Mouse (Mus musculus): ENCODE data around the gene Rps2.

DNA sequence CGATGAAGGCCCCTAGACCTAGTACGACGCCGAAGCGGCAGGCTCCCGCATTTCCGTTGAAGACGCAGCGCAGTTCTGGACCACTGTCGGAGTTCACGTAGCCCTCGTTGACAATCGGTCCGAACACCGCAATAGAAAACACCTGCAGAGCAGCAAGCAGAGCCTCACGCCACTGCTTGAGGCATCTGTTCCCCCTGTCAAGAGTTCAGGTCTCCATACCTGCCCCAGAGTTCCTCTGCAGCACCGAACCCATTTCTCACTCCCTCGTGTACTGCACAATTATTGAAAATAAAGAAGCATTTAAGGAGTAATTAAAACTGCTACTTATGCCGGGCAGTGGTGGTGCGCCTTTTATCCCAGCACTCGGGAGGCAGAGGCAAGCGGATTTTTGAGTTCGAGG lies 30.3 kb upstream of the Rps2 start:
- no peak for TF ChIP-seq POLR2A (IDR thresholded peaks at IDR 0.05; ENCODE audit: low read depth, low read length)
- TF ChIP-seq CTCF (IDR thresholded peaks at IDR 0.05; ENCODE audit: borderline replicate concordance, insufficient read depth, low read length) = no peak

Measured in embryonic fibroblast, embryonic 13.5 days (primary cell).